ENCODE assay signal across 30 mouse cellular contexts in genomic region chr5:151037871-151038270, GRCm38 (mm10).
DNase-seq lines count a peak whose midpoint lies in the region; ATAC-seq and TF ChIP-seq lines count a peak whose summit lies in the region.
"Had no signal": no experiment of that assay in that cellular context is flagged by ENCODE, and none has a peak within 500 bp of the region (broad histone marks: within the 10 kb centered on the region; RNA-seq: fewer than 3 reads in every experiment).

No protein-coding gene starts in this region.

- H3K36me3 ChIP-seq in midbrain, embryonic 11.5 days (ENCODE audit: control insufficient read depth, insufficient read depth, low read length), result no peaks in the 10 kb centered on the region
- H3K36me3 ChIP-seq in midbrain, embryonic 13.5 days, result no peaks in the 10 kb centered on the region
- no peaks in the 10 kb centered on the region for H3K36me3 ChIP-seq in neural tube, embryonic 15.5 days

- no peak for TF ChIP-seq CTCF in brain, embryonic 14.5 days (IDR thresholded peaks at IDR 0.05; ENCODE audit: borderline replicate concordance, extremely low read depth, insufficient read depth, insufficient read length)

- TF ChIP-seq POLR2A in brain, embryonic 14.5 days (IDR thresholded peaks at IDR 0.05; ENCODE audit: borderline replicate concordance, extremely low read depth, insufficient read depth, insufficient read length, poor library complexity, severe bottlenecking), result no peak

- H3K27me3 ChIP-seq in midbrain, embryonic 11.5 days (ENCODE audit: control insufficient read depth, insufficient read depth, low read length), result no peaks in the 10 kb centered on the region
- no peaks in the 10 kb centered on the region for H3K27me3 ChIP-seq in midbrain, embryonic 13.5 days
- H3K27me3 ChIP-seq in neural tube, embryonic 15.5 days (replicated peaks), result no peaks in the 10 kb centered on the region
- H3K27me3 ChIP-seq: embryonic facial prominence, embryonic 12.5 days; neural tube, embryonic 13.5 days had no signal

- H3K4me2 ChIP-seq in midbrain, embryonic 11.5 days, result no peak overlapping the region
- no peak overlapping the region for H3K4me2 ChIP-seq in midbrain, embryonic 13.5 days (replicated peaks)
- H3K4me2 ChIP-seq in neural tube, embryonic 15.5 days, result no peak overlapping the region
- H3K4me2 ChIP-seq: embryonic facial prominence, embryonic 12.5 days; heart, embryonic 11.5 days; neural tube, embryonic 13.5 days had no signal

- no peak overlapping the region for H3K9ac ChIP-seq in midbrain, embryonic 11.5 days (ENCODE audit: low read length)
- H3K9ac ChIP-seq in midbrain, embryonic 13.5 days (replicated peaks), result no peak overlapping the region
- H3K9ac ChIP-seq in neural tube, embryonic 15.5 days (replicated peaks), result no peak overlapping the region
- H3K9ac ChIP-seq: embryonic facial prominence, embryonic 12.5 days; liver, embryonic 14.5 days; neural tube, embryonic 13.5 days had no signal

- WGBS in midbrain, embryonic 11.5 days, result 88% methylated on average over 7 of the region's 7 CpGs
- 76% methylated on average over 7 of the region's 7 CpGs for WGBS in midbrain, embryonic 13.5 days
- WGBS in neural tube, embryonic 15.5 days, result 80% methylated on average over 7 of the region's 7 CpGs

- H3K27ac ChIP-seq in midbrain, embryonic 11.5 days (ENCODE audit: low read depth, low read length), result no peak overlapping the region
- H3K27ac ChIP-seq in midbrain, embryonic 13.5 days, result no peak overlapping the region
- H3K27ac ChIP-seq in neural tube, embryonic 15.5 days (replicated peaks), result no peak overlapping the region
- H3K27ac ChIP-seq: embryonic facial prominence, embryonic 12.5 days; liver, embryonic 14.5 days; macrophage; neural tube, embryonic 13.5 days; stomach, postnatal 0 days had no signal

- DNase-seq in cerebellum, postnatal 25 days, result peak; percentile 25 to 55
- no peak for DNase-seq in cerebellum, adult 8-10 months
- peak; percentile 86 for DNase-seq in heart, adult 11 months
- DNase-seq in heart, postnatal 10 days, result no peak
- peak; percentile 26 for DNase-seq in midbrain, embryonic 11.5 days (ENCODE audit: low spot score, missing footprints)
- DNase-seq in brain, embryonic 14.5 days (ENCODE audit: low read depth), result peak; percentile 41
- DNase-seq: adrenal gland, postnatal 14 days; embryo, embryonic 11 days; gastrocnemius, postnatal 25 days; heart, adult 18-20 months; heart, postnatal 4 days; kidney, adult 9 months; kidney, postnatal 10 days; layer of hippocampus, postnatal 36 days; liver; lung, adult 2 months; lung, postnatal 10 days; right cerebral cortex, postnatal 4 days; thymus, postnatal 4 days had no signal

- H3K4me1 ChIP-seq in midbrain, embryonic 11.5 days (ENCODE audit: control insufficient read depth, insufficient read depth, low read length), result no peaks in the 10 kb centered on the region
- H3K4me1 ChIP-seq in midbrain, embryonic 13.5 days (replicated peaks), result no peaks in the 10 kb centered on the region
- H3K4me1 ChIP-seq in neural tube, embryonic 15.5 days, result no peaks in the 10 kb centered on the region
- H3K4me1 ChIP-seq: embryonic facial prominence, embryonic 12.5 days; neural tube, embryonic 13.5 days had no signal

- no peak overlapping the region for H3K4me3 ChIP-seq in midbrain, embryonic 11.5 days (ENCODE audit: low read depth, low read length)
- no peak overlapping the region for H3K4me3 ChIP-seq in midbrain, embryonic 13.5 days (replicated peaks)
- no peak overlapping the region for H3K4me3 ChIP-seq in neural tube, embryonic 15.5 days (replicated peaks)
- H3K4me3 ChIP-seq: embryonic facial prominence, embryonic 12.5 days; neural tube, embryonic 13.5 days had no signal

- ATAC-seq in midbrain, embryonic 11.5 days (ENCODE audit: low FRiP score), result no peak
- ATAC-seq in midbrain, embryonic 13.5 days, result no peak
- no peak for ATAC-seq in neural tube, embryonic 15.5 days (ENCODE audit: low FRiP score)
- ATAC-seq: CD4-positive, CD25-positive, alpha-beta regulatory T cell, adult 4 months; intestine, postnatal 0 days; midbrain, embryonic 16.5 days had no signal

- H3K9me3 ChIP-seq in midbrain, embryonic 11.5 days (ENCODE audit: control insufficient read depth, low read length), result no peaks in the 10 kb centered on the region
- no peaks in the 10 kb centered on the region for H3K9me3 ChIP-seq in midbrain, embryonic 13.5 days
- no peaks in the 10 kb centered on the region for H3K9me3 ChIP-seq in neural tube, embryonic 15.5 days (replicated peaks)
- H3K9me3 ChIP-seq: embryonic facial prominence, embryonic 12.5 days; neural tube, embryonic 13.5 days had no signal

- intact Hi-C loops in heart, postnatal 10 days (cut with DNase I), result no loop called here

Comparison
In these comparisons a context has a peak if more than half of its experiments do, and no peak if none do; other contexts are left out.
1. DNase-seq: peak in cerebellum, postnatal 25 days (2 of 2), heart, adult 11 months (single experiment), midbrain, embryonic 11.5 days (single experiment) and brain, embryonic 14.5 days (single experiment); none in cerebellum, adult 8-10 months (single experiment) and heart, postnatal 10 days (0 of 2).